Mouse (Mus musculus) A20 (cell line): Measurements from ENCODE around the gene Cdyl2.
A peak's percentile ranks its signal among the peaks of the same experiment; 100 is the strongest.

Experiments
- DNase-seq: peaks from one replicate; pipeline ENCODE4 v3.0.0-alpha.2; 2011; ENCODE audit warnings: low read depth, low spot score

The Cdyl2 gene

DNA sequence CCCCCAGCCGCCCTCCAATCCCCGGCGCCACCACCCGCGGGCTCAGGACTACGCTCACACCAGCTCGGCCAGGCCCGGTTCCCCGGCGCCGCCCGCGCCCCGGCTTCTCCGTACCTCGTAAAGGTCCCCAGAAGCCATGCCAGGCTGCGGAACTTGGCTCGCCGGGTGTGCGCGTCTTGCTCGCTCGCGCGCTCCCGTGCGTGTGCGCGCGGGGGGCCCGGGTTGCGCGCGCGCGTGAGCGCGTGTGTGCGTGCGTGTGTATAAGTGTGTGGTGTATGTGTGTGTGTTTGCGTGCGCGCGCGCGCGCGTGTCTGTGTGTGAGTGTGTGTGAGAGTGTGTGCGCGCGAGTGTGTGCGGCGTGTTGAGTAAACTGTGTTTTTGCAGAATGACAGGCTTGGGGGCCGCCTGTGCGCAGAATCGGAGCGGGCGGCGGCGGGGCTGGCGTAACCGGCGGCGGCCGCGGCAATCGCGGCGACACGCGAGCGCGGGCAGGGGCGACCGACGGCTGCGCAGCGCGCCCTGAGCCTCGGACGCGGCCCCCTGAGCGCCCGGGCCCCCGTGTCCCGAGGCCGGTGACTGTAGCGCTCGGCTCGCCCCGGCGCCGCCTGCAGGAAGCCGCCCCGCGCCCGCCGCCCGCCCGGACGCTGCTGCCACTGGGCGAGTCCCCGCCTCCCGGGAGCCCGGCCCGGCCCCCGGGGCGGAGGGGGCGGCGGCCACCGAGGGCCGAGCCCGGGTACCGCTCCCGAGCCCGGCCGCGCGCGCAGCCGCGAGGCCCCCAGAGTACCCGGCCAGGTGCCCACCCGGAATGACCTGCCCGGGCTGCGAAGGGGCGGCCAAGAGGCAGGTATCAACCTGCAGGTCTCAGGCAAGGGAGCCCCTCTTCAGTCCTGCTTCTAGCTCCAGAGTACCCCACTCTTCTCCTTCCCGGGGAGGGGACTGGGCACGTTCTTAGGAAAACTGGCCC lies at the start of gene Cdyl2:
Gene Cdyl2, minus strand, starts transcription at position 308 of the 964 bp plus-strand sequence.
- peak; percentile 88 for DNase-seq

DNA sequence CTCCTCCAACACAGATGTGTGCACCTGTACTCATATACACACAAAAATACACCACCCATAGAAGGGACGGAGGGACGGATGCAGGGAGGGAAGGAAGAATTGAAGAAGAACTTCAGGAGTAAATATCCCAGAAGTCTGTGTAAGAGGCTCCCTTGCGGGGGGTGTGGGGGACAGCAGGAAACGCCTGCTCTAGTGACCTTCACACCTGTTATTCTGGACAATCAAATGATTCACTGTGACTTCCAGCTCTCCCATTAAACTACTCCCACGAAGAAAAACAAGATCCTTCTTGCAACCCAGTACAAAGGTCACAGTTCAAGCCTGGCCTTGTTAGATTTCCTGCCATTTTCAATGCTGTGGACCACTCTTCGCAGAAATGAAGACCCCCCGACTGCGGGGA lies 47.8 kb upstream of the Cdyl2 start:
- DNase-seq, result no peak

DNA sequence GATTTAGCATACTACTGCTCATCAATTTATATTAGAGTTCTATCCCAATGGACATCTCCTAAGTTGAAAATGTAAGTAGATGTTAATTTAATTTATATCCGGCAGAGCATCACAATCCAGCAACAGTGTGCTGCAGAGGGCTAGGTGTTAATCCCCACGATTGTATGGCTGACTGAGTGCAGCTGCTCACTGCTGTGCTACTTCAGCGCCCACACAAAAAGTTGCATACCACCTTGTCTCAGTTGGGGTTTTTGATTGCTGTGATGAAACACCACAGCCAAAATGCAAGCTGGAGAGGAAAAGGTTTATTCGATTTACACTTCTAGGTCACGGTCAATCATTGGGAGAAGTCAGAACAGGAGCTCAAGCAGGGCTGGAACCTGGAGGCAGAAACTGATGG lies 41.4 kb upstream of the Cdyl2 start:
- no peak for DNase-seq

DNA sequence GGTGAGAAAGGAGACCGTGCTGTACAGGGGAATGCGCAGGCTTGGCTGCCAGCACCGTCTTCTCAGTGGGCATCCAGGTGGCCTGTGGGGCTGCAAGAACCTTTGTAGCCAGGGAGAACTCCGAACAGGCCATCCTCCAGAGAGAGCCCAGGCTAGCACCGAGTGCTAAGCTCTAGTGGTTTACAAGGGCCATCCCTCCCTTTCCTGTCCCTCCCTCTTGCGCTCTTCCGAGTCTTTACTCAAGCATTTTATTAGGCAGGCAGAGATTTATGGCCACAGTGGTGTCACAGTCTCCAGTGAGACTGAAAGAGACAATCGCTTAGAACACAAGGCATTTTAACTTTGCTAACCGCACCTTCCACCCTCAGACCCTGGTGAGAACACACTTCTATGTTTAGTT lies 39.9 kb upstream of the Cdyl2 start:
- no peak for DNase-seq

DNA sequence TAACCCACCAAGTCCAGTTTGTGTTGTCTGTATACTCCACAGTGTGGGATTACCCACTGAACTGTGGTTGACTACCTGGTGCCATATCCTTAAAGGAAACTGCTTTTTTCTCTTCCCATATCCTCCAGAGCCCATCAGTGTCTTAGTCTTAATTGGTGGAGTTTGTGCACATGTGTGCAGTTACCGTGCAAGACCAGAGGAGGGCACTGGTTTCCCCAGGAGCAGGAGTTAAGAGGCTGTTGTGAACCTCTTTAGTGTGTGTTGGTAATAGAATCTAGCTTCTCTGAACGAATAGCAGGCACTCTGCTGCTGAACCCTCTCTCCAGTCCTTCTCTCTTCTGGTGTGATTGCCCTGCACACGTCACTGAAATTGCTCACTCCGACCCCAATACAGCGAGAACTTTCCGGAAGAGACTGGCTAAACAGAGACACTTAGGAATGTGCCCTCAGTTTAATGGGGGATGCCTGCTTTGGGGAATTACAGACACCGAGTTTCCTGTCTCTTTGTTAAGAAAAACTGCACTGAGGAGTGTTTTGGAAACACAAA lies 39.1 kb upstream of the Cdyl2 start:
- peak; percentile 41 for DNase-seq

DNA sequence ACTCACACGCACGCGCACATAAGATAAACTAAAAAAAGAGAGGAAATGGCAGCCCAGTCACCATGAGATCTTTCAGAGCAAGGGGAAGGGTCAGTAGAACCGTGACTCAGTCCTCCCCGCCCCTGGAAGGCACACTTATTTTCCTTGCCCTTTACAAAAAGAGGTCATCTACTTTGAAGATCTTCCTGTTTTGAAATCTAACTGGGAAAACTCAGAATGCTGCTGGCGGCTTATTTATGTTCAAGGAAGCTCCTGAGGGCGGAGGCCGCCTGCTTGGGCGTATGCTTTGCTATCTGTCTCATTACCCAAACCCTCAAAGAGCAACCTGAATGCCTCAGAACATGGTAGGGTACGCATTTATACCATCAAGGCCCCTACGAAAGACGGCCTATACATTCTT lies 38.0 kb upstream of the Cdyl2 start:
- DNase-seq, result no peak

DNA sequence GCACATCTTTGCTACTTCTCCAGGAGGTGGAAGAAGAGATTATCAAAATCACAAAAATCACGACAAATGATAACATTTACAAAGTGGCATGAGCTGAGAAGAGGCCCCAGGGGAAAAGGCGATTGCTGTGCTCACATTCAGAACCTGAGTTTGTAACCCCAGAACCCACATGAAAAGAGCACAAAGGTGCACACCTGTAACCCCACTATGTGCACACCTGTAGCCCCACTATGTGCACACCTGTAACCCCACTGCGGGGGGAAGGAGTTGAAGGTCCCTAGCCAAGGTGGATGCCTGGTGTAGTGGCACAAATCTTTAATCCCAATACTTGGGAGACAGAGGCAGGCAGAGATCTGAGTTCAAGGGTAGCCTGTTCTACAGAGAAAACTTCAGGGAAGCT lies 23.4 kb upstream of the Cdyl2 start:
- no peak for DNase-seq

DNA sequence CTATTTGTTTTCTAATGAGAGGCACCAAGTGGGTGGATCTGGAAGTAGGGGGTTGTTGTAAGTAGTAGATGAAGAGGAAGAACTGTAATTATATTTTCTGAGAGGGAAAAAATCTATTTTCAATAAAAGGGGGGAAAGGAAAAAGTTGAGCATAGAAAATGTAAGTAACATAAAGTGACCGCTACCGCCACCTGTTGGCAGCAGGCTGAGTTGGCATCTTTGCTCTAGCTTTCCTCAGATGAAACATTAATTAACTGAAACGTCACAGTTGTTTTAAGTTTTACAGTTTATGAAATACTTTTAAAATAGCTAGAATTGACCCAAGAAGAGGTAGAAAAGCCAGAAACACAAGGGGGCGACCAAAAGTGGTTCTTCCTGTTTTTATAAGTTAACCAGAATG lies 22.8 kb upstream of the Cdyl2 start:
- DNase-seq, result peak; percentile 50

DNA sequence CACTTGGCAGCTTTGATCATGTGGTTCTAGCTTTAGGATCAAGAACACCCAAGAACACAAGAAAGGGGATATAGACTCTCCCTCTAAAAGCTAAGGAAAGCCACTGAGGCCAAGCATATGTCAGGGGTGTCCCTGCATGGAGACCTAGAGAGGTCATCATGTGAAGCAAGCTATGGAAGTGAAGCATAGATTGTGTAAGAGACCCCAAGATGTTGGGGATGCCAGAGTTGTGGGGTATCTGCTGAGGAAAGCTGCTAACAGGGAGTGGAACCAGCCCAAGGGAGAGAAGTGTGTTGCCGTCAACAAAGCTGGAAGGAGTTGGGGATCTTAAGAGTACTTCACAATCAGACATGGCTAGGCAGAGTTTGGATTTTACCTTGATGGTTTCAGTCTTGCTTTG lies 7.9 kb upstream of the Cdyl2 start:
- DNase-seq, result no peak

DNA sequence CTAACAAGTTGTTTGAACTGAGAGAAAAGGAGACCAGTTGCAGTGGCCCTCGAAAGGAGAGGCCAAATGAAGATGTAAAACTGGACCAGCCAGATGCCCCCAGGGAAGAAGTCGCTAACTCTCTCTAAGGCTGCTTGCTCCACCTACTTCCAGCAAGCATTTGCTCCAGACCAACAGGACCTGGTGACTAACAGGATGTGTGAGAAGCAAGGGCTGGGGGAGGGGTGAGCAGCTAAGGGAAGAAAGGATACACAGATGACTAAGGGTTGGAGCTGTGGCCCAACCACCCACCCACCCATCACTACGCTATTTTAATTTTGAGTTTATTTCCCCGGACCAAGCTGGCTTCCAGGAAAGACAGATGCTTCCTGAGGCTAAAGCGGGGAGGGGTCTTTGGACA lies 2.5 kb upstream of the Cdyl2 start:
- no peak for DNase-seq

DNA sequence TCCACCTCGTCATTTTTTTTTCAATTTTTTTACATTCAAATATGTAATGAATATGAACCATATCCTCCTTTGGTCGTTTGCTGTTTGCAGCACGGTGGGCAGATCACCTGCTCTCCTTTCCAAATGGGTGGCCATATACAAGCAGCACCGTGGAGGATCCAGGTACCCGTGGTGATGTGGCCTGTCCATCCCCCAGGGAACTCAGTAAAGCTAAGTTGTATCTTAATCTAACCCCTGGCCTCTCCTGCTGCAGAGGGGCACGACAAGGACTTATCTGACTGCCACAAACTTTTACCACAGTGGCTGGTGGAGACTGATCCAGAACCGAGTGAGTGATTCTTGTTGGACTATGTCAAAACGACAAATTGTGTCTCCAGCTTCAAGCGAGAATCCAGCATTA lies 1.4 kb upstream of the Cdyl2 start:
- no peak for DNase-seq

DNA sequence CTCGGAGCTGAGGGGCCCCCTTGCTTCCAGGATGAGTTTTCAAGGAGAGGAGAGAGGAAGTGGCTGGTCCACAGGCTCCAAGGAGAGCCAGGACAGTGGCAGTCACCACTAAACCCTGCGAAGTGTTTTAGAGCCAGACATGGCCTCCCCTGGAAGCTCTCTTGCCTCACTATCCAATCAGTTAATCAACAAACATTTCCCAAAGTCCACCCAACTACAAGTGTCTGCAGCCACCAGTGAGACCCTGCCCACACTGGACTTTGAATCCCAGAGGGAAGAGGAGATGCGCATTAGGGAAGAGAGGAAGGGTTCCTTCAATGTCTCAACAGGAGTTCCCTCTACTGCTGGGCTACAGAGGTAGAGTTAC lies 840 bp upstream of the Cdyl2 start:
- DNase-seq, result no peak

DNA sequence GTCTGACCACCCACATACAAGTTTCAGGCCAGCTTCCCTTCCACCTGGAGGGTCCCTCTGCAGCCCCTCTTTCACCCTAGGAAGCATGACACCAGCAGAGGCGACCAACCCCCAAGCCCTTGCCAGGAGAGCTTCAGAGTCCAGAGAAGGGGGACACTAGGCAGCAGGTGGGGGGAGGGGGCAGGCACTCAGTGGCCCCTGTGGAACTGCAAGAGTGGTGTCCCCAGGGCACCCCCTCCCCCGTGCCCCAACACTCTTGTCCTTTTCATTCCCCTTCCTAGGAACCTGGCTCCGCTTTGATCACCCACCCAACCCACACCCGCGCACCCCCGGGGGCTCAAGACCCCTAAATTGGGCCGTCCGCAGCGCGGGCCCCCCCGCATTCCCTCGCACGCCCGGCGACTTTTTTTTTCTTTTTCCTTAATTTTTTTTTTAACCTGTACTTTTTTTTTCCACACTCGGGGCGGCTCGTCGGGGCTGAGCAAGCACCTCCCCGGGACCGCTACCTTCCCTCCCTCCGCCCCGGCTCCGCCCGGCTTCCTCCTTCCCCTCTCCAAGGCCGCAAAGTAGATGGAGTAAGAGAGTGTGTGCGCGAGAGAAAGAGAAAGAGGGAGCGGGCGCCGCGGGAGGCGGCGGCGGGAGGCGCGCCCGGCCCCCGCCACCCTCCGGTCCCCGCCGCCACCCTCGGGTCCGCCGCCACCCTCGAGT lies 661 bp downstream of the Cdyl2 start:
- DNase-seq, result peak; percentile 10

DNA sequence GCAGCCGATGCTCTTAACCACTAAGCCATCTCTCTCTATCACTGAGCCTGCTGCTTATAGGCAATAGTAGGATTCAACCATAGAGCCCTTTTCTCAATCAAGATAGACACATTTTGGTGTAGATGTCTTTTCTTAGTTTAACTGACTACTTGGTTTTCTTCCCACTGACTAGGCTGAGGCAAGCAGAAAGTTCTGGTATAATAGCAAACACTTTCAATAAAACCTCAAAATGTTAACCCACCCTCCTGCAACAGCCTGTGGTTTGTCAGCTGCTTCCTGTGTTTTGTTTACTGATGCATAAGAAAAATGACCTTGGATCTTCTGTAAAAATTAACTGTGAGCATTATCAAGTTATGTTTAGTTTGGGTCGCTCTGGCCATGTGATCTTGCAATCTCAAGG lies 11.3 kb downstream of the Cdyl2 start:
- peak; percentile 11 for DNase-seq

DNA sequence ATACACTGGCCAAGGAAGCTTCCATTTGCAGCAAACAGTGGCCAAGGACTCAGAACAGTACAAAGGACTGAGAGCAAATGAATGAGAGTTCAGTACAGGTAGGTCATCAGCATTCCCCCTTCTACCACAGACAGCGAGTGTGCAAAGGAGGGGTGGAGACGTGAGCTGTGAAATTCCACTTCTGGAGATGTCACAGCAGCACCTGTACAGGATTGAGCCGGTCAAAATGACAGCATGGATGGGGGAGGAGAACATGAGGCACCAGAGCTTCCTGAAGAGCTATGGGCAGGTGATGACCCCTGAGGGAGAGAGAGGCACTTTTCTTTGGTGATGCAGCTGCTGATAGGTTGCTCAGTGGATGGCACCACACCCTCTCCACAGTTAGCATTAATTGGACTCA lies 25.3 kb downstream of the Cdyl2 start:
- no peak for DNase-seq

DNA sequence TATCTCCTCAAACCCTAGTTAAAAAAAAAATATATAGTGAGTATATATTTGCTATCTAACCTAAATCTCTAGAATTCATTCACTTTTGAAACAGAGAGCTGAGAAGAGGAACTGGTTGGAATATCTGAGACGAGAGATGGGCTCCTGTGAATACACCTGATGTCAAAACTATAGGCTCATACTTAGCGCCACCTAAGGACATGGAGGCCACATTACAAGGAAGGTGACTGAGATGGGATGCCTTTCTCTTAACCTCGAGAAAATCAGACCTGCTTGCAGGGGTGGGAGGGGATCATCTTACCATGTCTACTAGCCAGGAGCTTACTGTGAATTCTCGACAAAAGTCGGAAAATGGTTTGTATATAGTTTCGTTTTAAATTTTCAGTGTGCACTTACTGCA lies 30.3 kb downstream of the Cdyl2 start:
- DNase-seq, result peak; percentile 16

DNA sequence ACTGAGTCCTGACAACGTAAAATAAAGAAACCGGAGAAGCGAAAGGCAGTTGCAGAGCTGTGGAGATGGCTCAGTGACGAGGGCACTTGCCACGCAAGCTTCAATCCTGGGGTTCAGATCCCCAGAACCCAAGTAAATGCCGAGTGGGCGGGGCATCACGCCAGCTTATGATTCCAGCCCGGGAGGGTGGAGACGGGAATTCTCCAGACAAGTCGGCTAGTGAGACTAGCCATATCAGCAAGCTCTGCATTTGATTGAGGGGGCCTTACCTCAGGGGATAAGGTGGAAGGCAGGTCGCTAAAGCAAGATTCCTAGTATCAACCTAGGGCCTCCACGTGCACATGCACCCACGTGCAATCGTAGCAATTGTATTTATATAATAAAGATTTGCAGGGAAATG lies 39.9 kb downstream of the Cdyl2 start:
- DNase-seq, result no peak

DNA sequence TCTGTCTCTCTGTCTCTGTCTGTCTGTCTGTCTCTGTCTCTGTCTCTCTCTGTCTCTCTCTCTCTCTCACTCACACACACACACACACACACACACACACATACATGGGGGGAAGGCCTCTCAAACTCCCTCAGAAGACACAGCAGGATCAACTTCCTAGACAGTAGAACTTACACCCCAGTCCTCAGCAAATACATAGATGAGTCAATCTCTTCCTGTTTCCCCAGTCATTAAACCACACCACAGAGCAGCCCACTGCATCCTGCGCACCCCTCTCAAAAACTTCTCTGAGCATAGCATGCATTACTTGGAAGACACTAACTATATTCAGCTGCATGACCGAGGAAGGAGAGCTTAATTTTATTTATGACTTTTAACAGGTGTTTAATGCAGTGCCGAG lies 43.0 kb downstream of the Cdyl2 start:
- DNase-seq, result peak; percentile 45

DNA sequence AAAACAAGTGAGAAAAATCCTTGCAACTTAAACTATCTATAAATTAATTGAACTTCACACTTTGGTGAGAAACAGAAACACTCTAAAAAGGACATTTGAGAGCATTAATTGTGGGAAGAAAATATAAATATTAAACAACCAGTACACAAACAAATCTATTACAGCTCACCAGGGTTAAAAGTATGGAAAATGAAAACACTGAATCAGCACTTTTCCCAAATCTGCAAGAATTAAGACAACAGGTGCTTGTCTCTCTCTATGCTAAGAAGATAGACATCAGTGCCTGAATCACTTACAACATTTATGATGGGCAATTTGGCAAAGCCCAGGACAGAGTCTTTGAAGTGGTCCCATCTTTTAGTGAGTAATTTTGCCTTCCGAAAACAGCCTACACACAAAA lies 56.6 kb downstream of the Cdyl2 start:
- DNase-seq, result no peak

DNA sequence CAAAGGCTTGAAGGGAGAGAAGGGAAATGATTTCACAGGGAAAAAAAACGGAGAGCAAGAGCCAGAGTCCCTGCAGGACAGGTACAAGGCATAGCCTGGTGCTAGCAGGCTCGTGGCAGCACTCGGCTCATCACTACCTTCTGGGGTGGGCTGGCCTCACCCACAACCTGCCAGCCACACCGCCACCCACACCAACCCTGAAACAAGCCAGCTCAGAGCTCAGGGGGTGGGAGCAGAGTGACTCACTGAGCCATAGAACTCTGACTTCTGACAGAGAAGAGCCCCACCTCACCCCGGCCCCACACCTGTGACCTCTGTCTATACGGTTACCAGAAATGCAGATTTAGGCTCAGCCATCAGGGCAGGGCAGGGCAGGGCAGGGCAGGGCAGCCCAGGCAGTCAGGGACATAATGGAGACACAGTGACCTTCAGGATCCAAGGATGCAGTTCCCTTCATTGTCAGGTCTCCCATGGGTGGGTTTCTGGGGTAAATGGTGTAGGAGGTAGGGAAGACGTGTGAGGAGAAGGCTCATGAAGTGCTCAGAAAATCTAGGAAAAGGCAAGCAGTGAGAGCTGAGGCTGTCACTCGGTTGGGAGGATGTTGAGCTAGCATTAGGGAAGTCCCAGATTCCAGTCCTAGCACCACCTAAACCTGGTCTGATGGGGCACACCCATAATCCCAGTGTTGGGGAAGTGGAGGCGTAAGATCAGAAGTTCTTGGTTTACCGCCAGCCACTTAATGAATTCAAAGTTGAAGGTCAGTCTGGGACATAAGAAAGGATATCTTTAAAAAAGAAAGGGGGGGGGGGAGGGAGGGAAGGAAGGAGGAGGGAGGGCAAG lies 58.6 kb downstream of the Cdyl2 start:
- no peak for DNase-seq

DNA sequence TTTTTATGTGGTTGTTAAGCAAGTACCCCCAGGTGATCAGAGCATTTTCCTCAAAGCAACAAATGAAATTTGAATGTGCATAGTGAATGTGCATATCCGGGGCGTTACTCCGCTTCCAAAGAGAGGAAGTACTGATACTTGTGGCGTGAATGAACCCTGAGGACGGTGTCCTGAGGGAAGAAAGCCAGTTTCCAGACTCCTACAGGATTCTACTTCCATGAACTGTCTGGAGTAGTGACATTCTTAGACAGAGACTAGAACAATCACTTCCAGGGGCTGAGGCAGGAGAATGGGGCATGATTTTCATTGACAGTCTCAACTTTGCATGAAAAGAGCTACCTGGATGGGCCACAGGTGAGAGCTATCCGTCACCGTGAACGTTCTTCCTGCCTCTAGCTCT lies 59.3 kb downstream of the Cdyl2 start:
- DNase-seq, result no peak

DNA sequence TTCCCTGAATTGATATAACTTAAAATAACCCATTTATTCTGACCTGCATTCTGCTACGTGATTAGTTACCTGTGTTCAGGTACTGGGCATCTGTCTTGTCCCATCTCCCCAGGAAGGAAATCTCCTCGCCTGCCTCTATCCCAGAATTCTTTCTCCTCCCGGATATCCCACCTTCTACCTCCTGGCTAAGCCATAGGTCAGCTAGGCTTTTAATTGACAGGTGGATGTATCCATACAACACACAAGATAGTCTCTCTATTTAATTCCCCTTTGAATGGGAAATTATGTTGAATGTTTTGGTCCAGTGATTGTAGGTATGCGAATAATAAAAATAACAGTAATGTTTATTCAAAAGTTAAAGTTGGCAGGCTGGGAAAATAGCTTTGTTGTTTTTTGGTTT lies 59.7 kb downstream of the Cdyl2 start:
- no peak for DNase-seq
